Mouse (Mus musculus): Measurements from ENCODE around the gene Vmn1r89.

DNA sequence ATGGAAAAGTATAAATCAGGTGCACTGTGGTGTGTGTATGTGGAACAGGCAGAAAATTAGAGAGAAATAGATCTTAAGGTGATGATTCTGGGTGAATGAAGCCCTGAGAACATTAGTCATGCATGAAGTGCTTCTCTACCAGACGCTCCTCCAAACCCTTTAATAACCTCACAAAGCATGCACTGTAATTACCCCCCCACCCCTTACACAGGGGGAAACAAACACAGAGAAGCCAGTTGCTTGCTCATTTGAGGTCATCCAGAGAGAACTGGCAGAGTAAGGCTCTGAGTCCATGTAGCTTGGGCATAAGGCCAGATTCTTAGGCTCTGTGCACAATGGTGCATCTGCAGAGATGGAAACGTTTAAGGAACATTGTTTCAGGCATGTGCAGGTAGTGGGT lies 51.6 kb downstream of the Vmn1r89 start:
- TF ChIP-seq CTCF (IDR thresholded peaks at IDR 0.05; ENCODE audit: borderline replicate concordance, extremely low read depth, insufficient read depth, insufficient read length): no peak
- no peak for TF ChIP-seq POLR2A (IDR thresholded peaks at IDR 0.05; ENCODE audit: borderline replicate concordance, extremely low read depth, insufficient read depth, insufficient read length, poor library complexity, severe bottlenecking)
